Mouse (Mus musculus) activated CD4-positive, CD25-positive, alpha-beta regulatory T cell, adult 4 months (primary cell): ENCODE data around the gene Tnfsf14. TPM values are rescaled to one million over a fixed set of nuclear protein-coding genes. Genes with fewer than 3 reads are reported as not detected.

ENCODE experiments used
- ATAC-seq: one replicate; pipeline ENCODE4 v1.8.0; 2017
- polyA plus RNA-seq, 2 experiments: library from polyadenylated mRNA; unstranded; fragments of 100-300 nt; shearing (Covaris generic); gene quantifications; one replicate each; pipeline ENCODE4 v1.2.1; 2017

Tnfsf14 gene
- polyA plus RNA-seq = 10 to 100 TPM in 1 of 2 experiments, 1 to 10 TPM in 1; 7.9 to 12.8 TPM

- ATAC-seq = peak; percentile 81
Observed at GRCm38 (mm10) chr17:57194041-57194507, at the start of gene Tnfsf14. TSS of gene Tnfsf14 (minus strand) at chr17:57194177.

GRCm38 (mm10) chr17:57237181-57237580, 43.2 kb upstream of the Tnfsf14 start:
- no peak for ATAC-seq

- ATAC-seq = no peak
Observed at GRCm38 (mm10) chr17:57235803-57236202, 41.8 kb upstream of the Tnfsf14 start.

- ATAC-seq = no peak
Observed at GRCm38 (mm10) chr17:57234254-57234928, 40.4 kb upstream of the Tnfsf14 start.

- no peak for ATAC-seq
Observed at GRCm38 (mm10) chr17:57233038-57233437, 39.1 kb upstream of the Tnfsf14 start.

- no peak for ATAC-seq
Observed at GRCm38 (mm10) chr17:57232200-57232599, 38.2 kb upstream of the Tnfsf14 start.

- no peak for ATAC-seq
Observed at GRCm38 (mm10) chr17:57231321-57231771, 37.4 kb upstream of the Tnfsf14 start.

GRCm38 (mm10) chr17:57230728-57231125, 36.8 kb upstream of the Tnfsf14 start:
- ATAC-seq = no peak

- no peak for ATAC-seq
Observed at GRCm38 (mm10) chr17:57229851-57230727, 36.1 kb upstream of the Tnfsf14 start.

GRCm38 (mm10) chr17:57228873-57229272, 34.9 kb upstream of the Tnfsf14 start:
- no peak for ATAC-seq

- ATAC-seq = no peak
Observed at GRCm38 (mm10) chr17:57228014-57228413, 34.0 kb upstream of the Tnfsf14 start, which contains the start of gene C3. TSS of gene C3 (minus strand) at chr17:57228136.

- no peak for ATAC-seq
Observed at GRCm38 (mm10) chr17:57227468-57227867, 33.5 kb upstream of the Tnfsf14 start.

- ATAC-seq = no peak
Observed at GRCm38 (mm10) chr17:57223313-57223712, 29.3 kb upstream of the Tnfsf14 start.

- no peak for ATAC-seq
Observed at GRCm38 (mm10) chr17:57221911-57222310, 27.9 kb upstream of the Tnfsf14 start.

GRCm38 (mm10) chr17:57219884-57220207, 25.9 kb upstream of the Tnfsf14 start:
- peak; percentile 22 for ATAC-seq

GRCm38 (mm10) chr17:57219167-57219883, 25.3 kb upstream of the Tnfsf14 start:
- peak; percentile 78 for ATAC-seq

- no peak for ATAC-seq
Observed at GRCm38 (mm10) chr17:57218335-57218900, 24.4 kb upstream of the Tnfsf14 start.

GRCm38 (mm10) chr17:57214676-57215387, 20.9 kb upstream of the Tnfsf14 start:
- ATAC-seq = no peak

GRCm38 (mm10) chr17:57211501-57211900, 17.5 kb upstream of the Tnfsf14 start:
- ATAC-seq = no peak

- ATAC-seq = peak; percentile 92
Observed at GRCm38 (mm10) chr17:57209330-57209729, 15.4 kb upstream of the Tnfsf14 start.

- ATAC-seq = no peak
Observed at GRCm38 (mm10) chr17:57207938-57208337, 14.0 kb upstream of the Tnfsf14 start.
